Mouse (Mus musculus): ENCODE data around the gene Fbxl8.

The Fbxl8 gene

DNA sequence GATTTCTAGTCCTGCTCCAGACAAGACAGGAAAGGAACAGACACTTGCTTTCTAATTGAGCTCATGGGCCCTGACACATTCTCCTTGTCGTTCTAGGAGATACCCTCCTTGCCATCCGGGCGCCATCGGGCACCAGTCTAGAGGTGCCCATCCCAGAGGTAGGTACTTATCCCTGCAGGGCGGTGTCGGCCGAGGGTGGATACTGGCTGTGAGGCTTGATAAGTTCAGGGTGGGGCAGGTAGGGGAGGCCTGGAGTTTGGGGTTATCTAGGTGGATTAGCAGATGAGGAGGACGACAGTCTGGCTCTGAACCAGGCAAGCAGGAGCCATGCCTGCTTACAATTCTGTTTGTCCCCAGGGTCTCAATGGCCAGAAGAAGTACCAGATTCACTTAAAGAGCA, 35.5 kb downstream of the Fbxl8 start:
- CTCF ChIA-PET = no interaction called here

DNA sequence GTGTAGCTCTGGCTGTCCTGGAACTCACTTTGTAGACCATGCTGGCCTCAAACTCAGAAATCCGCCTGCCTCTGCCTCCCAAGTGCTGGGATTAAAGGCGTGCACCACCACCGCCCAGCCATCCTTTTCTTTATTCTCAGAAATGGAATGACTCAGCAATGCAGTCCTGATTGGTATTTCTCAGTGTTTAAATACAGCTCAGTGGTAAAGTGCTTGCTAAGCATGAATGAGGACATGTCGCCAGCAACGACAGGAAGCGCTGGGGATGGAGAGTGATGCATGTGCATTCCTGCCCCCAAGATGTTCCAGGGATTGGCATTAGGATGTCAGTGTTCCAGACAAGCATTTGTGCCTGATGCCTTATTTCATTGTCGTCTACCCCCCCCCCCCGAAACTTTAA, 38.9 kb downstream of the Fbxl8 start:
- CTCF ChIA-PET = interaction anchor here (0.6 to 0.7 kb wide), 2 partner anchors 19 to 303 kb away, joined by 3 to 6 read pairs; no protein-coding TSS in a partner anchor

DNA sequence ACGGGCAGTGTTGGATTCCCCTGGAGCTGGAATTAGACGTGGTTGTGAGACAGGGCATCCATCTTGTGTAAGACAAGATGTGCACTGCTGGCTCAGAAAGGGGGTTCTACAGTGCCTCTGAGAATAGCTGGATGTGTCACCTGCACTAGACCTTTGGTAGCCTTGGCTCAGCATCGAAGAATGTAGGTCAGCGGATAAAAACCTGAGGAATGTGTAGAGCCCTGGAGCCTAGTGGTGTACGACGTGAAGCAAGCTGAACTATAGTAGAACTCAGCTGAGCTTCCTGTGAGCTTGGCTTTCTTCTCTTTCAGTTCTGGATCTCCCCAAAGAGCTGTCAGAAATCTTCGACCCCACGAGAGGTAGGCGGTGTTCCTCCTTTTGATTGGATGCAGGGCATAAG, 39.4 kb downstream of the Fbxl8 start:
- CTCF ChIA-PET = interaction anchor here (0.6 to 1.3 kb wide), 2 partner anchors 13 to 18 kb away, joined by 3 read pairs; no protein-coding TSS in a partner anchor

DNA sequence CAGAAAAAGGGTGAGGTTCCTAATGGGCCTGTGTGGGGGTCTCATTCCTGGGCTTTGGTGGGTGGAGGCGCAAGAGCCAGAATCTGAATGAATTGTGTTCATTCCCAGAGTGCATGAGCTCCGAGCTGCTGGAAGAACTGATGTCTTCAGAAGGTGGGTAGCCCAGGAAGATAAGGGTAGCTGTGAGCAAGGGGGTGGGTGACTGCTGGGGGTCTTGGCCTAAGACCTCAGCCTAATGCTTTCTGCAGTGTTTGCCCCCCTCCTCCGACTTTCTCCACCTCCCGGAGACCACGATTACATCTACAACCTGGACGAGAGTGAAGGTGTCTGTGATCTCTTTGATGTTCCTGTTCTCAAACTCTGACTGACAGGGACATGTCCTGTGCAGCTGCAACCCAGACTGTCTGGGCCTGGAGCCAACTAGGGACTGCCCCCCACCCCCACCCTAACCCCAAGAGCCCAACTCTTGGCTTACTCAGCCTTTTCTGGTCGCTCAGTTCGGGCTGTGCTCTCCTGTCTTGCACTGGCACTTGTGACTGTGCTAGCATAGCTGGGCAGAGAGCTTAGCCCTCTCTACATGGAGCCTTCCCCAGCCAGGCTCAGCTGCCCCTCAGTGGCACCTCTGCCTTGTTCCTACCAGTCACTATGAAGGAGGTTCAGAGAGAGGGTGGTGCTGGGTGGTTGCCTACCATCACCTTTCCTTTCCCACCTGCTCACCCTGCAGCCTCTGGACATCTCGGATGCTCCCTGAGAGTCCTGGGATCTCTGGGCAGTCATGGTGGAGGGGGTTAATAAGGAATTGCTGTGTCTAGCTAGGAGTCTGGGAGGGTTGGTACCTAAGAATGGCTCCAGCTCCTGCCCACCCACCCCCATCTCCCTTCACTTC, 40.1 kb downstream of the Fbxl8 start:
- CTCF ChIA-PET = interaction anchor here (1.3 kb wide), 1 partner anchor 14 kb away, joined by 3 read pairs; no protein-coding TSS in a partner anchor

DNA sequence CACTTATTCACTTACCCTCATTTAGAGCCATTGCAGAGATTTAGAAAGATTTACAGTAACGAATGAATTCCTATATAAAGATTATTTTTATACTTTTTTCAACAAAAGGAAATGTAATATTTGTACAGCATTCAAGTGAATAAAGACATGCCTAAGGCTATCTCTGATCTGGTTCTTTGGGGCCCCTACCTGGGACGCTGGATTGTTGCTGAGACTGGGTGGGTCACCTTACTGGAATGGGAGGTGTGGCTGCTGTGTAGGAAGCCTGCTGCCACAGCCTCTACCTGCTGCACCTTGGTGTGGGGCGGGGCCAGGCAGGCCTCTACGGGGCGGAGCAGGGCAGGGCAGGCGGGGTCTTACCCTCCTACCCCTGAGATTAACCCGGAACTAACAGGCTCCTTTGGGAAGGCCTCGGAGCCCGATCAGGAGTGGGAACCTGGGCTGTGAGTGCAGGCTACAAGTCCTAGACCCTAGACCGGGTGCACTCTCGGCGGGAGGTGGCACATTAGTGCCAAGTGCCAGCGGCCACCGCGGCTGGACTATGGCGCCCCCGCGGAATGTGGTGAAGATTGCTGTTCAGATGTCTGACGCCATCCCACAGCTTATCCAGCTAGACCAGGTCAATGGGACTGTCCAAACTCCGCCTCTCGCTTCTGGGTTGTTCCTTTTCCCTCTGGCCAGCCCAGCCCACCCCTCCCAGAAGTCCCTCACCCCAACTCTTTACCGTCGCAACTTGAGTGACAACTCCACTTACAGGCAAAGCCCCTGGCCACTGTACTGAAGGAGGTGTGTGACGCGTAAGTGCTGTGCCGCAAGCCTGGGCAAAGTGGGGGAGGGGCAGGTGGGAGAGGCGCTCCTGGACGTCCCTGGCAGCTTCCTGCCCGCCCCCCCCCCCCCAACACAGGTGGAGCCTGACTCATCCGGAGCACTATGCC, 41.0 kb downstream of the Fbxl8 start, which contains the start of gene Elmo3:
Gene Elmo3 (plus strand): TSS at position 391 of the 935 bp plus-strand sequence.
- CTCF ChIA-PET = interaction anchor here (1.3 kb wide), 1 partner anchor 15 kb away, joined by 3 read pairs; no protein-coding TSS in a partner anchor

DNA sequence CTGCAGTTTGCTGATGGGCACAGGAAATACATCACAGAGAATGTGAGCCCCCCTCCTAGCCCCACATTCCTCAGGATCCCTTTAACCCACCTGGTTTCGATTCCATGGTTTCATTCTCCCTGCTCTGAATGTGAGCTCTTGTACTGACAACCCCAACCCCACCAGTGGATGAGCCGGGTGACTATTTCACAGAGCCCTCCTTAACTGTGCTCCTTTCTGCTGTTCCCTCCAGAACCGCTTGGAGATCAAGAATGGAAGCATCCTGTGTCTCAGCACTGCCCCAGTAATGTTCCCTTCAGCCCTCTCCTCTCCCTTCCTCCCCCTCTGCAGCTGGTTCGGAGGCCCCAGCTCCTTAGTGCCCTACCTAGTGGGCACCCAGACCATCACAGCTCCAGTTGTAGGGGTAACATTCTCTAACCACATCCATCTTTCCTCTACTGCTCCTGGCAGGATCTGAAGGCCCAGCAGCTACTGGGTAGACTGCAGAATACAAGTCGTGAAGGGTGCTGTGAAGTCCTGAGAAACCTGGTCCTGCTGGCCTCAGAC, 41.8 kb downstream of the Fbxl8 start:
- CTCF ChIA-PET = no interaction called here

DNA sequence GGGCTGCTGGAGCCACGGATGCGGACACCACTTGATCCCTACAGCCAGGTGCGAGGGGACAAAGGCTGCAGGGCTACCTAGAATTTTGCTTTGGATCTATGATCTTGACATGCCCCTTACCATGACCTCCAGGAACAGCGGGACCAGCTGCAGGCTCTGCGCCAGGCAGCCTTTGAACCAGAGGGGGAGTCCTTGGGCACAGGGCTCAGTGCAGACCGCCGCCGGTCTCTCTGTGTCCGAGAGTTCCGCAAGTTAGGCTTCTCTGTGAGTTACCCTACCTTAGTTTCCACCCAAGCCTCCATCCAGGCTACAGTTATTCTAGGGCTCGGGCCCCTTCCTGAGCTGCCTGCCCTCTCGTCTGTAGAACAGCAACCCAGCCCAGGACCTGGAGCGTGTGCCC, 43.2 kb downstream of the Fbxl8 start:
- CTCF ChIA-PET = no interaction called here

DNA sequence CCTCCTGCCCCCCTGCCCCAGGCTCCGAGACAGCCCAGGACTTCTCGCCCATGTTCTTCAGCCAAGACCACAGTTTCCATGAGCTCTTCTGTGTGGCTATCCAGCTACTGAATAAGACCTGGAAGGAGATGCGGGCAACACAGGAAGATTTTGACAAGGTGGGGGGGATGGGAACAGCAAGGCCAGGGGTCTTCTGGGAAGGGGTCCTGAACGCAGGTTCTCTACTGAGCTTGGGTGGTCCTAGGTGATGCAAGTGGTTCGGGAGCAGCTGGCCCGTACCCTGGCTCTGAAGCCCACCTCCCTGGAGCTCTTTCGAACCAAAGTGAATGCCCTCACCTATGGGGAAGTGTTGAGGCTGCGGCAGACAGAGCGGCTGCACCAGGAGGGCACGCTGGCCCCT, 44.0 kb downstream of the Fbxl8 start:
- CTCF ChIA-PET = interaction anchor here (0.6 kb wide), 2 partner anchors 36 to 260 kb away, joined by 3 to 5 read pairs; no protein-coding TSS in a partner anchor

DNA sequence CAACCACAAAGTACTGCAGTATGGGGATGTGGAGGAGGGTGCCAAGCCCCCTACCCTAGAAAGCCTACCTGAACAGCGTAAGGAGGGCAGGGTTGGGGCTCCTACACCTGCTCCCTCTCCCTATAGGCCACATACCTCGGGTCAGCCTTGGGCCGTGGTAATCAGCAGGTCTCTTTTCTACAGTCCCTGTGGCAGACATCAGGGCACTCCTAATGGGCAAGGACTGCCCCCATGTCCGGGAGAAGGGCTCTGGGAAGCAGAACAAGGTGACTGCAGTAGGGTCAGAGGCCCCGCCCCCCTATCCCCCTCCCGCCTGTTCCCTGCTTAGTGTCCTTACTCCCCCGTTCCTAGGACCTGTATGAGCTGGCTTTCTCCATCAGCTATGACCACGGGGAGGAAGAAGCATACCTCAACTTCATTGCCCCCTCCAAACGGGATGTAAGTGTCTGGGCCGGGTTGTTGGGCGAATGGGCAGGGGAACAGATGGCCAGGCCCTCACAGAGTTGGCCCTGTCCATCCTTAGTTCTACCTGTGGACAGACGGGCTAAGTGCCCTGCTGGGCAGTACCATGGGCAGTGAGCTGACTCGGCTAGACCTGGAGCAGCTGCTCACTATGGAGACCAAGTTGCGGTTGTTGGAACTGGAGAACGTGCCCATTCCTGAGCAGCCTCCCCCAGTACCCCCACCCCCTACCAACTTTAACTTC, 44.8 kb downstream of the Fbxl8 start:
- CTCF ChIA-PET = no interaction called here

DNA sequence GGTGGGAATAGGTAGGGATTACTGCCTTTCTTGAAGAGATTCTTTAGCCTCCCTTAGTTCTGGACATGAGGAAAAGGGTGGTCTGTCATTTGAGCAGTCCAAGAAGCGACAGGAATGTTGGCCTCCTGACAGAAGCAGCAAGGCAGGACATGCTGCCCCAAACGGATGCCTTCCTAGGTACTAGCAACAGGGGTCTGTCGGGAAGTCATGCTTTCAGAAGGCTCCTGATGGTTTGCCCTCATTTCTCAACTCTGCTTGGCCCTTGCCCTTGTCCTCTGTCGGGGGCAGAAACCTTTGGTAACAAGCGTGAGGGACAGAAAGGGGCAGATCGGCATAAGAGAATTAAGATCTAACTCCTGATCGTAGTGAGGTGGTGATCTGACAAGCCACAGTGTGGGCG, 45.7 kb downstream of the Fbxl8 start:
- CTCF ChIA-PET = no interaction called here

DNA sequence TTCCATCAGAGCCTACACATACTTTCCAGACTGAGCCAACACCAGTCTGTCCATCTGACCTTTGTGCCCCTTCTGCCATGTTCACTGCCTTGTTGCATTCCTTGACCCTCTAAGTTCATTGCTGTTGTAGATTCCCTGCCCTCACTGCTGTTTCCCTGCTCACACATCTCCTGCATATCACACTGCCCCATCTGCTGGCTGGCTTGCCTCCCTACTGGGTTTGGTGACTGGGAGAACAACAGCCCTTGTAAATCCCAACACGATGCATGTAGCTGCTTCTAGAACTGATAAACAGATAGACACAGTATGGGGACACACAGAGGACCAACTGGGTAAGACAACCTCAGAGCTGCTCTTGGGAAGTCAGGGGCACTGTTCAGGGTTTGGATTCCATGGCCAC, 47.3 kb downstream of the Fbxl8 start:
- CTCF ChIA-PET = no interaction called here

DNA sequence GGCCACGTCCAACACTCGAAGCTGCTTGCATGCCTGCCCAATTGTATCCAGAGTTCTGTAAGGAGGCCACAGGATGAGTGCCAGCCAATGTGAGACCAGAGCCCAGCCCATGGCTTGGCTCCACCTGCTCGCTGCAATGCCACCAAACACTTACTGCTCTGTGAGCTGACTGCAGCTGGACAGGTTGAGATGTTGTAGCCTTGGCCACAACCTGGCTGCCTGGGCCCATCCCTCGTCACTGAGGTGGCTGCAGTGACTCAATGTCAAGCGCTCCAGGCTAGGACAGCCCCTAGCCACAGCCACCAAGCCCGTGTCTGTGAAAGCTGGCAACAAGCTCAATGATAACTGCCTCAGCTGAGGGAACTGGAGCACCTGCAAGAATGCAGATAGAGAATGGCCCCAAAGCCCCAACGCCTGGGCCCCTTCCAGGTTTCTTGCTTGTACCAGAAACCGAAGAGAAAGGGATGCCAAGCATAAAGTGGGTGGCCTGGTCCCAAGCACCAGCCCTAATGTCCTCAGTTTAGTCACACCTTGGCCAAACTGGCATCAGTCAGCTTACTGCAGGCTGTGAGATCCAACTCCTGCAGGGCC, 48.5 kb downstream of the Fbxl8 start:
- CTCF ChIA-PET = no interaction called here

DNA sequence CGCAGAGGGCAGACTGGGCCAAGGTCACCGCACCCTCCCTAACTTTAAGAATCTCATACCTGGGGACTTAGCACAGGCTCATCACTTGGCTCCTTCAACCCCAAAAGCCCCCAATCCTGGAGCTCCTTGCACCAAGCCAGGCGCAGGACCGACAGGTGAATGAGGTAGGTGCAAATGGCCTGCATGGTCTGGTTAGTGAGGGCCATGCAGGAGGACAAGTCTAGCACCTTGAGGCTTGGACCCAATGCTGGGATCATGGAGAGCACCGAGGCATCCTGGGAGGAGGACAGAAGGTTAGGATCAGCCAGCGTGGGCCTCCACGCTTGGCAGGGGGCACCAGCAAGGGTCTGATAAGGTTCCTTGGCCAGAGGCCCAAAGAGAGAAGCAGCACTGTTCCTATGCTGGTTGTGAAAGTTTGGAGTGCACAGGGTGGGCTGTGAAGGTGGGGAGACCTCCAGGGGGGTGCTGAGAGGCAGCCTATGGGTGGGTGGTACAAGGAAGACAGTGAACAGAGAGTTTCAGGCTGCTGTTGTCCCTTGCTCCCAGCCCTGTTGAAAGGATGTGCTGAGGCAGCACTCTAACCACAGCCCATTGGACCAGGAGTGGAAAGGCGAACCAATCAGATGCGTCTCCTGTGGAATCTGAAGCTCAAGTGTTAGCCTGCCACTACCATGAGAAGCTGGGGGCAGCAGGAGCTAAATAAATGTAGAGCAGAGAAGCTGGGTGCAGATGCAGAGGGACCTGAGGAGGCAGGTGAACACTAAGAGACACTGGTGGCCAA, 49.4 kb downstream of the Fbxl8 start:
- CTCF ChIA-PET = no interaction called here

DNA sequence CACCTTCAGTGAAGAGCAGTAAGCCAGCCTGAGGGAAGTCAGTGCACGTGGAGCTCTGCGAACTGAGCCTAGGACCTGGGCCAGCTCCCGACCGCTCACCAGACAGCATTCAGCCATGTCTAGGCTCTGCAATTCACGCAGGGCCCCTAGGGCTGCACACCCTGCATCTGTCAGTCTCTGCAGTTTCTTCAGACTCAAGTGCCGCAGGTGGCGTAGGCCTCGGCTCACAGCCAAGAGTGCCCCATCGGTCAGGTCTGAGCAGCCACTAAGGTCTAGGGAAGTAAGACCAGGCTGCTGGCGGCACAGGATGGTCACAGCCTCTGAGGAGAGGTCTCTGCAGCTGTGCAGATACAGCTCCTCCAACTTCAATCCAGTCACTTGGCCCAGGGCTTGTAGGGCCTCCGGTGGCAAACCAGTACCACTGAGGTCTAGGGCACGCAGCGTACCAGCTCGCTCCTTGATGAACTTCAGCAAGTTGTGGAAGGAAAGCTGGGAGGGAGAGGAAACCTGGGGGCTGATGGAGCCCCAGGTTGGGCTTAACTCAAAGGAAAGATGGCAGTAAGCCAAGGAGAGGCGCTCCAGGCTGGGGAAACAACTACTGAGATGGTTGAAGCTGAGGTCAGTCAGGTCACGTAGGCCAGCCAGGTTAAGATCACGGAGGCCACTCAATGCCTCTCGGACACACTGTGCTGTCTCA, 50.8 kb downstream of the Fbxl8 start:
- CTCF ChIA-PET = no interaction called here

DNA sequence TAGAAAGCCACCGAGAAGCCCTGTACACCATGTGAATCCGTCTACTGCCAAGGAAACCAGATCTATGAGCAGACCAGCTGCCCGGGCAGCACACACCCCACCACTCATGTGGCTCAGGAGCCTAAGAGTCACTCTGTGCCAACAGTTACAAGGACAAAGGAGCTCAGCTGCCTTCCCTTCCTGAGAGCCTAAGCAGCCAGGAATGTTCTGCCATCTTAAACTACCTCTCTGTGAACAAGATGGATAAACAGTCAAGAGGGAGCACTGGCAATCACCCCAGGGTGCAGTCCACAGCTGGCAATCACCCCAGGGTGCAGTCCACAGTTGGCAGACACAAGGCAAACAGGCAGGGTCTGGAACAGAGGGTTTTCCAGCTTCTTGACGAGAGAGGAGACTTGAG, 53.5 kb downstream of the Fbxl8 start:
- CTCF ChIA-PET = interaction anchor here (0.5 to 0.6 kb wide), 2 partner anchors 33 to 46 kb away, joined by 3 to 11 read pairs; no protein-coding TSS in a partner anchor

DNA sequence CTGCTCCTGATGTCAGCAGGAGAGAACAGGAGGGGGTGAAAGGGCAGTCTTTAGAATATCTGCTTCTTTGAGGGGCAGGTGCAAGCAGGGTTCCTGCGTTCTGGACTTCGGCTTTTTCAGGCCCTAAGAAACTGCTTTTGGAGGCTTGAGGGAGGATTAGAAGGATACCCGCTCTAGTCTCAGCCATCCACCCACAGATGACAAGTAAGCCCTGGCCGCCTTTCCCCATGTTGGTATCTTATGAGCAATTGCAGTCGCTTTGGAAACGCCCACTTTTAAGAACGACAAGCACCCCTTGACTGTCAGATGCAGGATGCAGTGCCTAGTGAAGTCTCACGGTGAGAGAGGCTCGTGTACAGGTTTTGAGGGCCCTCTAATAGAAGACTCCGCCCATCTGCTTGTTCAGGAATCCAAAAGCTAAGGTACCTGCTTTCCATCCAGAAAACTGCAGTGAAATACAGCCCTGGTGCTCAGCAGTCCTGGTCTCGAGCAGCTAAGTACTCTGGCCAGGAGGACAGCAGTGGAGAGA, 54.3 kb downstream of the Fbxl8 start:
- CTCF ChIA-PET = no interaction called here

Measured in spleen, embryonic (tissue).